Mouse (Mus musculus) kidney, embryonic 16.5 days (tissue): ENCODE data around the gene Ube2ql1. TPM values are rescaled to one million over a fixed set of nuclear protein-coding genes. Genes with fewer than 3 reads are reported as not detected.
A peak's percentile ranks its signal among the peaks of the same experiment; 100 is the strongest.

Experiments
- ATAC-seq: fragments of 200-750 bp; cut with Nextera tagmentation; 2 replicates; pipeline ENCODE4 v1.8.0; 2017; ENCODE audit warnings: moderate TSS enrichment; ENCODE audit not compliant: low FRiP score, low TSS enrichment
- H3K27ac ChIP-seq: fragments of 300-500 bp; sonication (generic); 2 replicates; pipeline ENCODE4 v1.5.1; 2014; ENCODE audit warnings: low read length
- H3K27me3 ChIP-seq: fragments of 300-500 bp; sonication (generic); 2 replicates; pipeline ENCODE4 v1.6.1; 2014; ENCODE audit warnings: low read length, control low read depth, mixed read lengths; ENCODE audit not compliant: insufficient read depth
- H3K36me3 ChIP-seq: fragments of 300-500 bp; sonication (generic); 2 replicates; pipeline ENCODE4 v1.6.1; 2014; ENCODE audit warnings: low read length, control low read depth, mixed read lengths; ENCODE audit not compliant: insufficient read depth
- H3K4me1 ChIP-seq: fragments of 300-500 bp; sonication (generic); 2 replicates; pipeline ENCODE4 v1.6.1; 2014; ENCODE audit warnings: low read length, control low read depth, mixed read lengths; ENCODE audit not compliant: insufficient read depth
- H3K4me2 ChIP-seq: fragments of 300-500 bp; sonication (generic); replicated peaks from 2 replicates; pipeline ENCODE4 v1.6.1; 2014; ENCODE audit warnings: low read depth, low read length
- H3K4me3 ChIP-seq: fragments of 300-500 bp; sonication (generic); 2 replicates; pipeline ENCODE4 v1.5.1; 2014; ENCODE audit warnings: mild to moderate bottlenecking, low read length
- H3K9ac ChIP-seq: fragments of 300-500 bp; sonication (generic); replicated peaks from 2 replicates; pipeline ENCODE4 v1.6.1; 2014; ENCODE audit warnings: low read length
- H3K9me3 ChIP-seq: fragments of 300-500 bp; sonication (generic); 2 replicates; pipeline ENCODE4 v1.6.1; 2016; ENCODE audit warnings: low read length, control low read depth
- WGBS: fragments of 180-500 bp; shearing (Covaris S2); extraction: QIAGEN DNeasy Blood & Tissue Kit; methylation state at CpG from one replicate; pipeline ENCODE4 v1.1.7; 2014; 5-methylcytosine and 5-hydroxymethylcytosine counted together
- polyA plus RNA-seq: library from polyadenylated mRNA; unstranded; fragments of >200 nt; fragmentation: Nextera tagmentation; extraction: Ambion mirVana; gene quantifications from 2 replicates; pipeline ENCODE4 v1.2.1, GENCODE M21; 2015

Ube2ql1 gene
- polyA plus RNA-seq, 1 experiment from 2014 or later: 0.61 TPM

GRCm38 (mm10) chr13:69717860-69718598, 21.7 kb downstream of the Ube2ql1 start:
- Histone ChIP-seq H3K36me3 (no peaks in the 10 kb centered on the region), H3K9ac (no peak overlapping the region), H3K4me2 (no peak overlapping the region), H3K27ac (no peak overlapping the region), H3K27me3 (no peaks in the 10 kb centered on the region), H3K4me3 (no peak overlapping the region), H3K4me1 (no peaks in the 10 kb centered on the region), H3K9me3 (no peaks in the 10 kb centered on the region)
- no peak for ATAC-seq
- 16% methylated on average over 11 of the region's 11 CpGs for WGBS

- H3K4me1 ChIP-seq: no peaks in the 10 kb centered on the region
- H3K27me3 ChIP-seq: no peaks in the 10 kb centered on the region
- H3K4me3 ChIP-seq: no peak overlapping the region
- H3K36me3 ChIP-seq: no peaks in the 10 kb centered on the region
- ATAC-seq: no peak
- H3K9ac ChIP-seq: no peak overlapping the region
- WGBS: 86% methylated on average over 7 of the region's 7 CpGs
- H3K27ac ChIP-seq: no peak overlapping the region
- H3K9me3 ChIP-seq: no peaks in the 10 kb centered on the region
- H3K4me2 ChIP-seq: no peak overlapping the region
Observed at GRCm38 (mm10) chr13:69708236-69708635, 31.5 kb downstream of the Ube2ql1 start.

DNA sequence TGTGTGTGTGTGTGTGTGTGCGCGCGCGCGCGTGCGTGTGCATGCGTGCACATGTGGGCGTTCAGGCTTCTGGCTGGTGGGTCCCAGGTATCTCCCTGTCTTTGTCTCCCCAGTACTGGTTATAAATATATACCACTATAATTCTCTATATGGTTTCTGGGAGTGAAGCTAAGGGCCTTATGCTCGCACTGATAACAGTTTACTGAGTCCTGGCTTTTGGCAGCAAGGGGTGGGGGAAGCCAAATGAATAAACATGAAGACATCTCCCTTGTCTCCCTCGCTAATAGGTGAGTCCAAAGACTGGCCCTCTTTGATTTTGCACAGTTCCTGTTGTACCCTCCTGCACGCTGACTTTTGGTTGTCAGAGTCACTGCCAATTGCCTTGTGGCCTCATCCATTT, 32.2 kb downstream of the Ube2ql1 start:
- H3K9me3 ChIP-seq: no peaks in the 10 kb centered on the region
- no peak overlapping the region for H3K4me2 ChIP-seq
- no peak overlapping the region for H3K4me3 ChIP-seq
- H3K27me3 ChIP-seq: no peaks in the 10 kb centered on the region
- 91% methylated on average over 12 of the region's 12 CpGs for WGBS
- H3K9ac ChIP-seq: no peak overlapping the region
- H3K4me1 ChIP-seq: no peaks in the 10 kb centered on the region
- H3K27ac ChIP-seq: no peak overlapping the region
- no peaks in the 10 kb centered on the region for H3K36me3 ChIP-seq
- no peak for ATAC-seq

- Histone ChIP-seq H3K27me3 (no peaks in the 10 kb centered on the region), H3K27ac (no peak overlapping the region), H3K36me3 (no peaks in the 10 kb centered on the region), H3K4me1 (no peaks in the 10 kb centered on the region), H3K9ac (no peak overlapping the region), H3K4me3 (no peak overlapping the region), H3K9me3 (no peaks in the 10 kb centered on the region), H3K4me2 (no peak overlapping the region)
- ATAC-seq: no peak
- 32% methylated on average over 2 of the region's 2 CpGs for WGBS
Observed at GRCm38 (mm10) chr13:69706919-69707318, 32.8 kb downstream of the Ube2ql1 start.

DNA sequence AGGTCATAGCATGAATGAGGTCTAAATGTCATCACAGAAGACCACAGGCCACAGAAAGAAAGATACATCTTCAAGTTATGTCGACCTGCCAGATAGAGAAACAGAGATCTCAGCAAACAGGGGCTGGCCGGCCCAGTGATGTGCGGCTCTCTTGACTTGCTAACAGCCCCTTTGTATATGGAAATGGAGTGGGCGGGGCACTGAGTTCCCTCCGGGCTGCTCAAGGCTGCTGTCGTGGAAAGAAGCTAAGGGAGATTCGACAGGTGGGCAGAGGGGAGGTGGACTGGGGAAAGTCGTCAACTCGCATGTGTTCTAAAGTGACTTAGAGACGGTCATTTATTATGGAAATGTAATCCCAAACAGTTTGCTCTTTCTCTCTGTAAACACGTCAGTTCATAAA, 36.2 kb downstream of the Ube2ql1 start:
- Histone ChIP-seq H3K9ac (no peak overlapping the region), H3K4me3 (no peak overlapping the region), H3K36me3 (no peaks in the 10 kb centered on the region), H3K9me3 (no peaks in the 10 kb centered on the region), H3K27ac (no peak overlapping the region), H3K4me2 (no peak overlapping the region), H3K4me1 (no peaks in the 10 kb centered on the region), H3K27me3 (no peaks in the 10 kb centered on the region)
- ATAC-seq: no peak
- WGBS: 16% methylated on average over 11 of the region's 11 CpGs

DNA sequence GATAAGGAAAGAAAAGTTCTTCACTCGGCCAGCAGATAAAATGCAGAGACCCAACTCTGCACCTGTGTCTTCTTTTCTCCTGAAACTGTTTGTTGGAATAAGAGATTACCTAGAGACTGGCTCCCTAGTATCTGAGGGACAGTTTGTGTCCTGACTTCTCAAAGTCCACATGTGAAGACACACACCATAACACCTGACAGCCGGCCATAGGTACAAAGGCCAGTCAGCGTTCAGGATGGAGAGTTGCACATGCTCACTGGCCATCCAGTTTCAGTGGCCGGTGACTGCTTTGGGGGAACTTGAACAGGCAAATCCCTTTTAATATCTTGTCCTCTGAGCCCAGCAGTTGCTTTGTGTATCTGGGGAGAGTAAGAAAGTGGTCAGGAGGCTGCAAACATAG, 38.3 kb downstream of the Ube2ql1 start:
- Histone ChIP-seq H3K4me3 (no peak overlapping the region), H3K4me1 (no peaks in the 10 kb centered on the region), H3K27ac (no peak overlapping the region), H3K9ac (no peak overlapping the region), H3K9me3 (no peaks in the 10 kb centered on the region), H3K4me2 (no peak overlapping the region), H3K27me3 (no peaks in the 10 kb centered on the region), H3K36me3 (no peaks in the 10 kb centered on the region)
- 78% methylated on average over 4 of the region's 4 CpGs for WGBS
- ATAC-seq: no peak

DNA sequence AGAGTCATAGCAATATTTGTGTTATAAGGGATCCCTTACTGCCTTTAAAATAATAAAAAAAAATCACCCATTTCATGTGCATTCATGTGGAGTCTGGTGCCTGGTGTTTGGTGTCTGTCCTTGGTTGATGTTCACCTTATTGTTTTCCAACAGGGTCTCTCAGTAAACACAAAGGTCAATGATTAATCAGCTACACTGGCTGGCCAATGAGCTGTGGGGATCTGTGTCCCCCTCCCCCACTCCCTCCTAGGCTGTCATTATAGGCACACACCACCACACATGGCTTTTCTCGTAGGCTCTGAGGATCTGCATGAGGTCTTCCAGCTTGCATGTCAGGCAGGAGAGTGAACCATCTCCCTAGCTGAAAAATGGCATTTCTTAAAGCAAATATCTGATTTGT, 38.9 kb downstream of the Ube2ql1 start:
- no peak overlapping the region for H3K4me3 ChIP-seq
- no peak overlapping the region for H3K27ac ChIP-seq
- 31% methylated on average over 1 of the region's 1 CpGs for WGBS
- no peaks in the 10 kb centered on the region for H3K27me3 ChIP-seq
- no peak overlapping the region for H3K9ac ChIP-seq
- no peaks in the 10 kb centered on the region for H3K36me3 ChIP-seq
- ATAC-seq: peak; percentile 71
- no peaks in the 10 kb centered on the region for H3K4me1 ChIP-seq
- no peaks in the 10 kb centered on the region for H3K9me3 ChIP-seq
- no peak overlapping the region for H3K4me2 ChIP-seq

DNA sequence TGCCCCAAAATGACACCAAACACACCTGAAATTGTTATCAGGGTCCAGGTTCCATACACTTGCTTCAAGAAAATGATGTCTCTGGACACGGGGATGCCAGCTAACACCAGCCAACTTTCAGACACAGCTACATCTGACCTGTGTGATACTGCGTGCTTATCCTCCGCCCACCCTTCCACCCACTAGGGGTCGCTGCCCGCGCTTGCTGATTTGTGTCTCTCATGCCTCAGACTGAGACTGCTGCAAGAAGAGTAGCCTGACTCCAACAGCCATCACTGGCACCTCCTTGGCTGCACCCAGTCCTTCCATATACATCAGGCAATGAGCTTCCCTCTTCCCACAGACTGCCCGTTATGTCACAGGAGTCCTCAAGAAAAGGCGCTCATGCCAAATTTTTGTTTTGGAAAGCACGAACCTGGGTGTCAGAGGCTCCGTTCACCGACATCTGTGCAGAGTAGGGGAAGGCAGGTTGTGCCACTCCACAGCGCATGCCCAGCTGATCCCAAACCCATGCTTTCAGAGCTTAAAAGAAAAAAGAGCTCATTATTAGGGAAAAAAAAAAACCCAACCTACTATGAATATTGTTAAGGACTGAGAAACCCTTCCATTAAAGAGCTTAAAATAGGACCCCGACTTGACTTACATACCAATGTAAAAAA, 43.2 kb downstream of the Ube2ql1 start:
- Histone ChIP-seq H3K36me3 (no peaks in the 10 kb centered on the region), H3K27ac (no peak overlapping the region), H3K4me3 (no peak overlapping the region), H3K4me1 (no peaks in the 10 kb centered on the region), H3K9me3 (no peaks in the 10 kb centered on the region), H3K27me3 (0 out of 2 replicates have a peak, but pooled peaks cover 2% of the 10 kb centered on the region), H3K4me2 (no peak overlapping the region), H3K9ac (no peak overlapping the region)
- ATAC-seq: no peak
- 42% methylated on average over 13 of the region's 13 CpGs for WGBS

- Histone ChIP-seq H3K36me3 (no peaks in the 10 kb centered on the region), H3K4me2 (no peak overlapping the region), H3K27me3 (0 out of 2 replicates have a peak, but pooled peaks cover 2% of the 10 kb centered on the region), H3K9me3 (no peaks in the 10 kb centered on the region), H3K4me1 (no peaks in the 10 kb centered on the region), H3K4me3 (no peak overlapping the region), H3K27ac (no peak overlapping the region), H3K9ac (no peak overlapping the region)
- whole genome bisulfite sequencing: 34% methylated on average over 7 of the region's 7 CpGs
- ATAC-seq: no peak
Observed at GRCm38 (mm10) chr13:69691074-69691473, 48.6 kb downstream of the Ube2ql1 start.

GRCm38 (mm10) chr13:69687023-69687422, 52.7 kb downstream of the Ube2ql1 start:
- Histone ChIP-seq H3K9me3 (no peaks in the 10 kb centered on the region), H3K4me3 (no peak overlapping the region), H3K4me1 (no peaks in the 10 kb centered on the region), H3K9ac (no peak overlapping the region), H3K27me3 (no peaks in the 10 kb centered on the region), H3K27ac (no peak overlapping the region), H3K36me3 (no peaks in the 10 kb centered on the region), H3K4me2 (no peak overlapping the region)
- ATAC-seq: no peak
- 31% methylated on average over 1 of the region's 1 CpGs for WGBS
